Mouse (Mus musculus) ES-Bruce4 (cell line): Measurements from ENCODE around the gene Ugt2b37. TPM values are rescaled to one million over a fixed set of nuclear protein-coding genes. Genes with fewer than 3 reads are reported as not detected.
"Not testable (repeated sequence)": the region's sequence is repeated elsewhere in the genome, so short reads cannot be mapped to it uniquely, and the experiment has no call there.

Experiments used
- H3K27ac ChIP-seq: 2 replicates; pipeline ENCODE4 v1.5.1; 2012; ENCODE audit warnings: low read length, inconsistent platforms; ENCODE audit not compliant: insufficient read depth
- H3K27me3 ChIP-seq: 2 replicates; pipeline ENCODE4 v1.6.1; 2012; ENCODE audit warnings: mild to moderate bottlenecking, low read length, inconsistent platforms; ENCODE audit not compliant: control insufficient read depth, poor library complexity, insufficient read depth, severe bottlenecking
- H3K36me3 ChIP-seq: 2 replicates; pipeline ENCODE4 v1.6.1; 2012; ENCODE audit warnings: inconsistent platforms, mild to moderate bottlenecking, low read length, moderate library complexity; ENCODE audit not compliant: control insufficient read depth, poor library complexity, insufficient read depth, severe bottlenecking
- H3K4me1 ChIP-seq: one replicate; pipeline ENCODE4 v1.8.1; 2011; ENCODE audit warnings: low read length; ENCODE audit not compliant: control insufficient read depth, insufficient read depth
- H3K4me3 ChIP-seq: 2 replicates; pipeline ENCODE4 v1.5.1; 2011; ENCODE audit warnings: low read depth, mild to moderate bottlenecking, low read length
- H3K9ac ChIP-seq: 2 replicates; pipeline ENCODE4 v1.6.1; 2012; ENCODE audit warnings: low read depth, mild to moderate bottlenecking, inconsistent platforms; ENCODE audit not compliant: poor library complexity, severe bottlenecking
- H3K9me3 ChIP-seq: replicated peaks from 2 replicates; pipeline ENCODE4 v1.6.1; 2012; ENCODE audit warnings: mild to moderate bottlenecking, low read length, inconsistent platforms; ENCODE audit not compliant: control insufficient read depth, poor library complexity, insufficient read depth, severe bottlenecking
- CTCF ChIP-seq: IDR thresholded peaks from one replicate; pipeline ENCODE4 v1.8.1; 2011; ENCODE audit warnings: low read depth, low read length
- EP300 ChIP-seq: IDR thresholded peaks from 2 replicates; pipeline ENCODE4 v1.6.1; 2011; ENCODE audit warnings: low read depth, low read length; ENCODE audit not compliant: insufficient read depth
- POLR2A ChIP-seq: IDR thresholded peaks from one replicate; pipeline ENCODE4 v1.8.1; 2011; ENCODE audit warnings: low read length; ENCODE audit not compliant: insufficient read depth
- polyA plus RNA-seq: library from polyadenylated mRNA; stranded (reverse); fragments of >200 nt; gene quantifications from 2 replicates; pipeline ENCODE4 v1.2.4, GENCODE M21; 2011; ENCODE audit warnings: low read depth; ENCODE audit not compliant: missing spikeins, insufficient read depth, insufficient read length

Ugt2b37 gene
- polyA plus RNA-seq: not detected in 2 replicates

- H3K27ac ChIP-seq, H3K4me1 ChIP-seq, H3K9ac ChIP-seq, H3K4me3 ChIP-seq, H3K9me3 ChIP-seq, H3K27me3 ChIP-seq, H3K36me3 ChIP-seq: not testable (repeated sequence)
Measured at GRCm38 (mm10) chr5:87254676-87255075, at the start of gene Ugt2b37. Gene Ugt2b37 (minus strand): TSS chr5:87254804.

- not testable (repeated sequence) for H3K4me3 ChIP-seq, H3K36me3 ChIP-seq, H3K9ac ChIP-seq, H3K9me3 ChIP-seq, H3K4me1 ChIP-seq, H3K27me3 ChIP-seq, H3K27ac ChIP-seq
Measured at GRCm38 (mm10) chr5:87286180-87286579, 31.6 kb upstream of the Ugt2b37 start.

- not testable (repeated sequence) for H3K4me1 ChIP-seq, H3K27ac ChIP-seq, H3K9ac ChIP-seq, H3K36me3 ChIP-seq, H3K27me3 ChIP-seq, H3K4me3 ChIP-seq
- peaks cover 26% of the 10 kb centered on the region for H3K9me3 ChIP-seq
Measured at GRCm38 (mm10) chr5:87275986-87276385, 21.4 kb upstream of the Ugt2b37 start.

- Histone ChIP-seq H3K9ac (no peak overlapping the region), H3K4me3 (no peak overlapping the region), H3K27ac (no peak overlapping the region), H3K36me3 (no peaks in the 10 kb centered on the region), H3K4me1 (no peaks in the 10 kb centered on the region), H3K27me3 (no peaks in the 10 kb centered on the region), H3K9me3 (peaks cover 24% of the 10 kb centered on the region)
- no peak for TF ChIP-seq CTCF
Measured at GRCm38 (mm10) chr5:87275581-87275980, 21.0 kb upstream of the Ugt2b37 start.

- no peak overlapping the region for H3K4me3 ChIP-seq
- H3K36me3 ChIP-seq: no peaks in the 10 kb centered on the region
- TF ChIP-seq CTCF (no peak), EP300 (no peak), POLR2A (no peak)
- no peaks in the 10 kb centered on the region for H3K27me3 ChIP-seq
- H3K9ac ChIP-seq: no peak overlapping the region
- H3K27ac ChIP-seq: no peak overlapping the region
- no peaks in the 10 kb centered on the region for H3K4me1 ChIP-seq
- H3K9me3 ChIP-seq: no peaks in the 10 kb centered on the region; the same call in 1 of the 2 replicates
Measured at GRCm38 (mm10) chr5:87255831-87256230, 1.2 kb upstream of the Ugt2b37 start.

GRCm38 (mm10) chr5:87242140-87242539 is 12.5 kb downstream of the Ugt2b37 start:
- not testable (repeated sequence) for H3K27me3 ChIP-seq, H3K27ac ChIP-seq, H3K9ac ChIP-seq, H3K4me1 ChIP-seq, H3K36me3 ChIP-seq, H3K4me3 ChIP-seq, H3K9me3 ChIP-seq

GRCm38 (mm10) chr5:87196430-87196829 is 58.2 kb downstream of the Ugt2b37 start:
- not testable (repeated sequence) for H3K27me3 ChIP-seq, H3K36me3 ChIP-seq, H3K4me1 ChIP-seq, H3K4me3 ChIP-seq, H3K9ac ChIP-seq, H3K27ac ChIP-seq, H3K9me3 ChIP-seq

Other genes with a start within 250 kb of the Ugt2b37 start
- not detected in 2 replicates for gene Ugt2b36, start 162.2 kb downstream of the Ugt2b37 start, polyA plus RNA-seq
- gene Ugt2b5, start 114.5 kb downstream of the Ugt2b37 start, polyA plus RNA-seq: not detected in 2 replicates
- gene Ugt2a3, start 82.4 kb upstream of the Ugt2b37 start, polyA plus RNA-seq: not detected in 2 replicates
- gene Ugt2b38, start 169.4 kb upstream of the Ugt2b37 start, polyA plus RNA-seq: not detected in 2 replicates
- gene Ugt2a2, start 227.5 kb upstream of the Ugt2b37 start, polyA plus RNA-seq: not detected in 2 replicates
- gene Gm43638, start 232.0 kb upstream of the Ugt2b37 start, polyA plus RNA-seq: not detected in 2 replicates
- gene Ugt2a1, start 236.1 kb upstream of the Ugt2b37 start, polyA plus RNA-seq: not detected in 2 replicates